Mouse (Mus musculus) midbrain, embryonic 11.5 days (tissue): ENCODE results near the gene Aste1. TPM values are rescaled to one million over a fixed set of nuclear protein-coding genes. Genes with fewer than 3 reads are reported as not detected.

Experiments
- ATAC-seq: fragments of 200-750 bp; cut with Nextera tagmentation; 2 replicates; pipeline ENCODE4 v1.8.0; 2017; ENCODE audit warnings: moderate TSS enrichment, moderate library complexity; ENCODE audit not compliant: low FRiP score
- DNase-seq: peaks from one replicate; pipeline ENCODE4 v3.0.0; 2015; ENCODE audit warnings: low spot score; ENCODE audit errors: missing footprints
- H3K27ac ChIP-seq: fragments of 300-500 bp; sonication (generic); 2 replicates; pipeline ENCODE4 v1.5.1; 2014; ENCODE audit warnings: low read depth, low read length
- H3K27me3 ChIP-seq: fragments of 300-500 bp; sonication (generic); 2 replicates; pipeline ENCODE4 v1.6.1; 2014; ENCODE audit warnings: mild to moderate bottlenecking, low read length, moderate library complexity, mixed read lengths; ENCODE audit not compliant: control insufficient read depth, insufficient read depth
- H3K36me3 ChIP-seq: fragments of 300-500 bp; sonication (generic); 2 replicates; pipeline ENCODE4 v1.6.1; 2014; ENCODE audit warnings: mild to moderate bottlenecking, low read length, moderate library complexity, mixed read lengths; ENCODE audit not compliant: control insufficient read depth, insufficient read depth
- H3K4me1 ChIP-seq: fragments of 300-500 bp; sonication (generic); 2 replicates; pipeline ENCODE4 v1.6.1; 2014; ENCODE audit warnings: low read length; ENCODE audit not compliant: control insufficient read depth, insufficient read depth
- H3K4me2 ChIP-seq: fragments of 300-500 bp; sonication (generic); 2 replicates; pipeline ENCODE4 v1.6.1; 2014; ENCODE audit warnings: mild to moderate bottlenecking, moderate library complexity
- H3K4me3 ChIP-seq: fragments of 300-500 bp; sonication (generic); 2 replicates; pipeline ENCODE4 v1.5.1; 2014; ENCODE audit warnings: low read depth, low read length
- H3K9ac ChIP-seq: fragments of 300-500 bp; sonication (generic); 2 replicates; pipeline ENCODE4 v1.6.1; 2014; ENCODE audit warnings: low read length
- H3K9me3 ChIP-seq: fragments of 300-500 bp; sonication (generic); 2 replicates; pipeline ENCODE4 v1.6.1; 2016; ENCODE audit warnings: low read length; ENCODE audit not compliant: control insufficient read depth
- WGBS: fragments of 180-500 bp; shearing (Covaris S2); extraction: QIAGEN DNeasy Blood & Tissue Kit; methylation state at CpG from one replicate; pipeline ENCODE4 v1.1.7; 2014; 5-methylcytosine and 5-hydroxymethylcytosine counted together
- polyA plus RNA-seq: library from polyadenylated mRNA; unstranded; fragments of >200 nt; fragmentation: Nextera tagmentation; extraction: Ambion mirVana; gene quantifications from 2 replicates; pipeline ENCODE4 v1.2.1, GENCODE M21; 2014

The Aste1 gene
- 14.8 and 15.1 TPM in 2 replicates for polyA plus RNA-seq

DNA sequence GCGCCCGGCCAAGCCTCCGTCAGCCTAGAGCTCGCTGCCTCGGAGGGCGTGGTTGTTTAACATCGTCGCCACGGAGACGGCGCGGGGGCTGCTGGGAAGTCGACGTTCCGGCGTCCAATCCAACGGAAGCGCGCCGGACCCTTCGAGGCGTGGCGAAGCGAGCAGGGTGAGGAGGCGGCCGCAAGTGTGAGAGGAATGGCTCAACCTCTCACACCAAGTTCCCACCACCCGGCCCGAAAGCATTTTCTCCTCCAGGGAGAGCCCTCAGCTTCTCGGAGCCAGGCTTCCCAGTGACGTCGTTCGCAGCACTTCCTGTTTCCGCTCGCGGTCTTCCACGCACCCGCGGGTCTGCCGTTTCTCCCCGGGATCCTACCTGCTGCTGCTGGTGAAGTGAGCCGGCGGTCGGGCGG is at the start of gene Aste1, which contains the start of gene Nek11:
TSS of gene Aste1 (plus strand) at position 175 of the 410 bp plus-strand sequence.
TSS of gene Nek11 (minus strand) at position 307 of the 410 bp plus-strand sequence.
- Histone ChIP-seq H3K9me3 (no peaks in the 10 kb centered on the region), H3K9ac (peak within 1 kb of the TSS; percentile 69), H3K4me2 (peak within 1 kb of the TSS; percentile 68), H3K27ac (peak within 1 kb of the TSS; percentile 52), H3K4me1 (peaks cover 10% of the 10 kb centered on the region), H3K4me3 (peak within 1 kb of the TSS; percentile 69), H3K27me3 (no peaks in the 10 kb centered on the region; the same call in none of the 2 replicates), H3K36me3 (0 out of 2 replicates have a peak, but pooled peaks cover 5% of the 10 kb centered on the region)
- WGBS: under 1% methylated on average over 44 of the region's 44 CpGs
- DNase-seq: peak; percentile 99
- peak; percentile 99 for ATAC-seq

DNA sequence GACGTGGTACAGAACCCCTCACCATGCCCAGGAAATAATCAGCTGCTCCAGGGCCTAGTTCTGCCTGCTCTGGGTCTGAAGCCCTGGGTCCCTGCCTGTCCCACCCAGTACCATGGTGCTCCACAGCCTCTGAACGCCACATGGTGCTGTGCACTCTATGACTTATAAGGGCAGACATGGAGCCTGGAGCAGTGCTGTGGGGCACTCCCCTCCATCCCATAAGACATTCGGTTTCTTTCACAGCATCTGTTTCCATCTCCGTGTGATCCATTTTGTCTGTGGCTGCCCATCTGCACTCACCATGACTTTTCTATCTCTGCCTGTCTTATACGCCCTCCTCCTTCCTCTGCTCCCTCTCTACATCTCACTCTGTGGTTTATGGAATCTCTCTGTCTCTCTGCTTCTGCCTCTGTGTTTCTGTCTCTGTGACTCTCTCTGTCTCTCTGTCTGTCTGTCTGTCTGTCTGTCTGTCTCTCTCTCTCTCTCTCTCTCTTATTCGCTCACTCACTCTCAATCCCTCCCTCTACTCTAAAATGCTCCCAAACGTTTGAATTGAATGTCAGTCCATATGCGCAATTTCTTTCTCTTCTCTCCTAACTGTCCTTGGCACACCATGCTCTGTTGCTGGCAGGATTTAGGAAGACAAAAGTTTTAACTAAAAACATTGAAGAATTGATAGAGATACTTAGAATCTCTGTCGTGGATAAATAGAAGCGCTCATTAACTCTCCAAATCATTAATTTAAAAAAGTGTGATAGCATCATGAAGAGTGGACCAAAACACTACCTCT is 46.8 kb upstream of the Aste1 start:
- WGBS: 78% methylated on average over 10 of the region's 10 CpGs
- no peaks in the 10 kb centered on the region for H3K27me3 ChIP-seq
- no peak overlapping the region for H3K4me3 ChIP-seq
- H3K9ac ChIP-seq: no peak overlapping the region
- H3K27ac ChIP-seq: no peak overlapping the region
- H3K36me3 ChIP-seq: no peaks in the 10 kb centered on the region
- DNase-seq (no peak), ATAC-seq (no peak)
- no peaks in the 10 kb centered on the region for H3K4me1 ChIP-seq
- no peaks in the 10 kb centered on the region for H3K9me3 ChIP-seq
- H3K4me2 ChIP-seq: no peak overlapping the region

DNA sequence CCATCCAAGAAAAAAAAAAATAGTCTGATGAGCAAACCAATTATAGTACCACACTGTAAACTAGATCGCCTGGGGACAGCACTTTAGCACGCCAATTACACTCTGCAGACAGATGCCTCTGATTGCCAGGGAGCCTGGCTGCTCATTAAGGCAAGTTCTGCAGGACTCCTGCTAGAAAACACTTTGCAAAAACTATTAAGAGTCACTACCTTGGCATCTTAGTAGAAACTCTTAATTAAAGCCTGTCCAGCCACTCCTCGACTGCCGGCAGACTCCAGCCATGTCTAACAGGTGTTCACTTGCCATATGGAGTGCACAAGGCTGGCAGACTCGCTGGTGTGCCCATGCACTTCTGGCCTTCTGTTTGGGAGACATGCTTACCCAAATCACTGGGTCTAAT is 46.2 kb upstream of the Aste1 start:
- Histone ChIP-seq H3K4me1 (no peaks in the 10 kb centered on the region), H3K36me3 (no peaks in the 10 kb centered on the region), H3K27me3 (no peaks in the 10 kb centered on the region), H3K9me3 (no peaks in the 10 kb centered on the region), H3K27ac (no peak overlapping the region), H3K9ac (no peak overlapping the region), H3K4me2 (no peak overlapping the region), H3K4me3 (no peak overlapping the region)
- DNase-seq: no peak
- WGBS: 78% methylated on average over 5 of the region's 5 CpGs
- ATAC-seq: no peak

GRCm38 (mm10) chr9:105362181-105362580 is 33.0 kb upstream of the Aste1 start:
- no peaks in the 10 kb centered on the region for H3K4me1 ChIP-seq
- no peaks in the 10 kb centered on the region for H3K27me3 ChIP-seq
- no peak for DNase-seq
- no peak overlapping the region for H3K9ac ChIP-seq
- no peak overlapping the region for H3K4me2 ChIP-seq
- WGBS: 80% methylated on average over 2 of the region's 2 CpGs
- no peak overlapping the region for H3K27ac ChIP-seq
- no peak for ATAC-seq
- no peak overlapping the region for H3K4me3 ChIP-seq
- H3K36me3 ChIP-seq: no peaks in the 10 kb centered on the region
- no peaks in the 10 kb centered on the region for H3K9me3 ChIP-seq

- WGBS: 83% methylated on average over 5 of the region's 5 CpGs
- DNase-seq (no peak), ATAC-seq (no peak)
- no peak overlapping the region for H3K4me2 ChIP-seq
- H3K36me3 ChIP-seq: no peaks in the 10 kb centered on the region
- no peak overlapping the region for H3K4me3 ChIP-seq
- H3K27me3 ChIP-seq: no peaks in the 10 kb centered on the region
- H3K27ac ChIP-seq: no peak overlapping the region
- no peaks in the 10 kb centered on the region for H3K4me1 ChIP-seq
- no peak overlapping the region for H3K9ac ChIP-seq
- no peaks in the 10 kb centered on the region for H3K9me3 ChIP-seq
These were observed 31.5 kb upstream of the Aste1 start for GRCm38 (mm10) chr9:105363520-105364231.

- Histone ChIP-seq H3K4me2 (no peak overlapping the region), H3K4me3 (no peak overlapping the region), H3K27ac (no peak overlapping the region), H3K4me1 (no peaks in the 10 kb centered on the region), H3K9ac (no peak overlapping the region), H3K27me3 (no peaks in the 10 kb centered on the region), H3K9me3 (no peaks in the 10 kb centered on the region), H3K36me3 (no peaks in the 10 kb centered on the region)
- DNase-seq (no peak), ATAC-seq (no peak)
- WGBS: 91% methylated on average over 4 of the region's 4 CpGs
These were observed 29.0 kb upstream of the Aste1 start for GRCm38 (mm10) chr9:105366199-105366598.

DNA sequence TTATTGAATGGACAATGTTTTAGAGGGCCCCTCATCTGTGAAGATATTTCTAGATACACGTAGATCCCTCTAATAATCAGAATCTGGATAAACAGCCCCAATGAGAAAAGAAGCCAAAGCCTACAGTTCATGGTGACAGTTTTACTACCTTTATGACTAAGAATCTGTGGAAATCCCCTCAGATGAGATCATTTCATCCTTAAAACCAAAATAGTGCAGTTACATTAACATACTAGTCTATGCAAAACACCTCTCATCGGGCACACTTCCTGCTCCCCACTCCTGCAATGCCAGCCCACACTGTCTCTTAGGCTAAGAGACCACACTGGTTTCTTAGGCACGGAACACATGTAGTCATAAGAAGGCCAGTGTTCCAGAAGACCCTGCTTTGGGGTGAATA is 26.6 kb upstream of the Aste1 start:
- no peaks in the 10 kb centered on the region for H3K9me3 ChIP-seq
- H3K4me2 ChIP-seq: no peak overlapping the region
- WGBS: 89% methylated on average over 3 of the region's 3 CpGs
- no peak overlapping the region for H3K27ac ChIP-seq
- H3K4me3 ChIP-seq: no peak overlapping the region
- no peaks in the 10 kb centered on the region for H3K27me3 ChIP-seq
- DNase-seq (no peak), ATAC-seq (no peak)
- no peak overlapping the region for H3K9ac ChIP-seq
- no peaks in the 10 kb centered on the region for H3K4me1 ChIP-seq
- no peaks in the 10 kb centered on the region for H3K36me3 ChIP-seq

- H3K27ac ChIP-seq: no peak overlapping the region
- no peaks in the 10 kb centered on the region for H3K4me1 ChIP-seq
- WGBS: 73% methylated on average over 5 of the region's 5 CpGs
- DNase-seq (no peak), ATAC-seq (no peak)
- no peak overlapping the region for H3K4me3 ChIP-seq
- no peaks in the 10 kb centered on the region for H3K36me3 ChIP-seq
- H3K9me3 ChIP-seq: no peaks in the 10 kb centered on the region
- no peak overlapping the region for H3K9ac ChIP-seq
- H3K4me2 ChIP-seq: no peak overlapping the region
- H3K27me3 ChIP-seq: no peaks in the 10 kb centered on the region
These were observed 20.8 kb upstream of the Aste1 start for GRCm38 (mm10) chr9:105374361-105374760.

DNA sequence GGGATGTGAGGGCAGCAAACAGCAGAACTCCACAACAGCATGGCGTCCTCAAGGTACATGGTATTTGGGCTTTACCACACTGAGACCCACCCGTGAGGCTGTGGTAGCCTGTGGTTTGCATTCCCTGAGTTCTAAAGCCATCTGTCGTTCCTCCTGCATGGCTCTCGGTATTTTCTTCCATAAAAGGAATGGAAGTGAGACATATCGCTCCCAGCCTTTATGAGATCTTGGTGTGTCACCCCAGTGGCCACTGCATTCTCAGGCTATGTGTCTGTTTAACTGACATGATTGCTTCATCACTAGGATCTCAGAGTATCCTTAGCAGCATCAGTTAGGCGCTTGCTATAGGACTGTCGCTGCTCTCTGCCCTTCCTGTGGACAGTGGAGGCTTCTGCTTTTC is 18.8 kb upstream of the Aste1 start:
- no peak overlapping the region for H3K4me3 ChIP-seq
- DNase-seq: no peak
- H3K27me3 ChIP-seq: no peaks in the 10 kb centered on the region
- no peak overlapping the region for H3K4me2 ChIP-seq
- no peaks in the 10 kb centered on the region for H3K9me3 ChIP-seq
- no peak for ATAC-seq
- no peaks in the 10 kb centered on the region for H3K36me3 ChIP-seq
- H3K4me1 ChIP-seq: no peaks in the 10 kb centered on the region
- WGBS: 81% methylated on average over 7 of the region's 7 CpGs
- no peak overlapping the region for H3K9ac ChIP-seq
- H3K27ac ChIP-seq: no peak overlapping the region
